Mouse (Mus musculus) thymus, adult 2 months (tissue): ENCODE data around the gene Krt23.

Experiments used
- CTCF ChIP-seq: fragments of 200-500 bp; IDR thresholded peaks from 2 replicates; pipeline ENCODE4 v1.5.1; 2012; ENCODE audit warnings: mild to moderate bottlenecking, control low read depth, low read length, moderate library complexity, borderline replicate concordance; ENCODE audit not compliant: control insufficient read depth, poor library complexity, insufficient read depth; ENCODE audit errors: extremely low read depth
- POLR2A ChIP-seq: fragments of 200-500 bp; IDR thresholded peaks from 2 replicates; pipeline ENCODE4 v1.6.1; 2012; ENCODE audit warnings: mild to moderate bottlenecking, low read length, control low read depth, moderate library complexity; ENCODE audit not compliant: control insufficient read depth, poor library complexity, insufficient read depth; ENCODE audit errors: extremely low read depth

DNA sequence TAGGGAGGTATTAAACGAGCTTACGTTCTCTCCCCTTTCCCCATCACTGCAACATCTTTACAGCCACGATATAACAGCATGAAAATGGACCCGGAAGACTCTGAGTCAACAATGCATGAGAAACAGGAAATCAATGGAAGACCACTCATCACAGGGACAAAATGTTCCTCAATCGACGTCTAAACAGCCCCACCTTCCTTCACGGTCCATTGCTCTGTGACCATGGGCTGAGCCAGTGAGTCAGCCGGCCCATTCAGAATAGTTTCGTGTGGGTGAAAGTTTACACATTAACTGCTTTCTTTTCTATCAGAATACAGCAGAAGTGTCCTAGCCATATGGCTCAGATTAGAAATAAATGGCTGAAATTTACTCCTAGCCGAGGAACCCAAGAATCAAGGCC is 38.2 kb downstream of the Krt23 start:
- TF ChIP-seq POLR2A (no peak), CTCF (no peak)
